Mouse (Mus musculus): Measurements from ENCODE around the gene Prdx1. TPM values are rescaled to one million over a fixed set of nuclear protein-coding genes. Genes with fewer than 3 reads are reported as not detected.

The Prdx1 gene
- polyA plus RNA-seq, 1 experiment = 971 TPM

DNA sequence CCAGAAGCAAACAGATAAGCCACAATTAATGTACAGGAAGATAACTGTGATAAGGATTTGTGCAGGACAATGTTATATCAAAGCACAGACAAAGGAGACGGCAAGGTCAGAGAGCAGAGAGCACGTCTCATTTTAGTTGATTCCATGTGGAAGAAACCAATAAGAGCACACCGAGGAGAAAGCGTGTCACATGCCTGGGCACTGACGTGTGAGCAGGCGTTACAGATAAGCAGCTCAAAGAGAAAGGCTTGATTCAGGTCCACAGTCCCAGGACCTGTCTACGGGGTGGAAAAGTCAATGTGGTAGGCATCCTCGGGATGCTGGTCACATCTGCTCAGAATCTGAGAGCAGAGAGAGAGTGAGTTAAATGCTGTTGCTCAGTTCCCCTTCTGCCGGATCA lies 45.7 kb downstream of the Prdx1 start:
- H3K27ac ChIP-seq (replicated peaks; ENCODE audit: low read depth, low read length) = no peak overlapping the region
- H3K4me3 ChIP-seq (ENCODE audit: insufficient read depth, low read depth, low read length) = no peak overlapping the region
- no peaks in the 10 kb centered on the region for H3K4me1 ChIP-seq (ENCODE audit: control insufficient read depth, insufficient read depth, insufficient read length, low read length)

DNA sequence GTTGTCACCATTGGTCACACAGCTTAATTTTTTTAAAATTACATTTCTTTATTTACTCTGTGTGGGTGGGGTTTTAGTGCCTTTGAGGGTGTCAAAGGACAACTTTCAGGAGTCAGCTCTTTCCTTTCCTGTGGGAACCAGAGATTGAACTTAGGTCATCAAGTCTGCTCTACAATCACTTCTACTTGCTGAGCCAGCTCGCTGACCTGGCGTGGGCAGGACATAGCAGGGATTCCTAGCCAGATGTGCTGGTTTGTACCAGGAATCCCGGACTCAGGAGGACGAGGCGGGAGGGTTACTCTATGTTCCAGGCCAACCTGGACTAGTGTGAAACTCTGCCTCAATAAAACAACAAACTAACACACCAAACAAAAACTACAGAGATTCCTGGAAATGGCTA lies 47.0 kb downstream of the Prdx1 start:
- Histone ChIP-seq H3K4me3 (ENCODE audit: insufficient read depth, low read depth, low read length) (no peak overlapping the region), H3K4me1 (ENCODE audit: control insufficient read depth, insufficient read depth, insufficient read length, low read length) (no peaks in the 10 kb centered on the region), H3K27ac (replicated peaks; ENCODE audit: low read depth, low read length) (no peak overlapping the region)

DNA sequence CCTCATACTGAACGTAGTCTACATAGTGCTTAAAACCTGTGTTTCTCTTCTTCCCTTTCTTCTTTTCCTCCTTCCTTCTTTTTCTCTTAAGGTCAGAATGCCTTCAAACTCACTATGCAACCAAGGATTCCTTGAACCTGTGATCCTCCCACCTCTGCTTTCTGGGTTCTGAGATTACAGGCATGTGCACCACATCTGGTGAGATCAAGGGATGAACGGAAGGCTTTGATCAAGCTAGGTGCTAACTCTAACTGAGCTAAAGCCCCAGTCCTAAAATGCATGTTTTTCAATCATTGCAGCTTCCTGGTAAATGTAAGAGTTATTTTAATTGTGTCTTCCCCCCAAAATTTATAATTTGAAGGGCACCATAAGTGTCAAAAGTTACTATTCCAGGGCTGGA lies 49.7 kb downstream of the Prdx1 start:
- Histone ChIP-seq H3K27ac (replicated peaks; ENCODE audit: low read depth, low read length) (no peak overlapping the region), H3K4me1 (ENCODE audit: control insufficient read depth, insufficient read depth, insufficient read length, low read length) (no peaks in the 10 kb centered on the region)

DNA sequence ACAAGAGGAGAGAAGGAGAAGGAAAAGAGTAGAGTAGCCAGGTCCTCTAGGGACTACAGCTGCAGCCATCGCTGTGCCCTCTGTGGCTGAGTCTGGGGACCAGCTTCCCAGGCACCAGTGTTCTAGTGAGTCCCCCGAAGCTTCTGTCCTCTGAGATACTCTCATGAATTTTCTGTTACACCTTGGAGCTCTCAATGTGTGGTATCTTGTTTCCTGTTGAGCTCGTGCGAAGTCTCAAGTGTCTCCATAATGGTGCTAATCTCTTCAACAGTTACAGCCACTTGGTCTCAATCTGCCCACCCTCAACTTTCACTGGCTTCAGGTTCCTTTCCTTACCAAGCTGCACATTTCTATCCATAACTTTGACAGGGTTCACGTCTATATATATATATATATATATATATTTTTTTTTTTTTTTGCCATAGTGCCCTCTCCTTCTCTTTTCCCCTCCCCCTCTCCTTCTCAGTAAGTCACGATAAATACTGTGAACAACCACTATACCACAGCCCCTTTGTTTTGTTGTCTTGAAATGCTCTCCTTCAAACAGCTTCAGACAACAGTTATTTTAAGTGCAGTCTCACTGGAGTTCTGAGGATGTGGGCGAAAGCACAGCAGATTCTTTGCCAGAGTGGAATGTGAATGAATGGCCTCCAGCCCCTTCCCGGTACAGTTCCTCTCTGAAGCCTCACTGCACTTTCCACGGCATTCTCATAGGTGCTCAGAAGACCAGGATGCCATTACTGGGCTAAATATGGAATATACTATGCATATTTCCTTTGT lies 53.8 kb downstream of the Prdx1 start:
- no peak overlapping the region for H3K27ac ChIP-seq (replicated peaks; ENCODE audit: low read depth, low read length)
- H3K4me3 ChIP-seq (ENCODE audit: insufficient read depth, low read depth, low read length) = no peak overlapping the region
- no peaks in the 10 kb centered on the region for H3K4me1 ChIP-seq (ENCODE audit: control insufficient read depth, insufficient read depth, insufficient read length, low read length)

More for the DNA sequence above, 49.7 kb downstream of the Prdx1 start:
- H3K4me3 ChIP-seq (ENCODE audit: insufficient read depth, low read depth, low read length) = no peak overlapping the region

DNA sequence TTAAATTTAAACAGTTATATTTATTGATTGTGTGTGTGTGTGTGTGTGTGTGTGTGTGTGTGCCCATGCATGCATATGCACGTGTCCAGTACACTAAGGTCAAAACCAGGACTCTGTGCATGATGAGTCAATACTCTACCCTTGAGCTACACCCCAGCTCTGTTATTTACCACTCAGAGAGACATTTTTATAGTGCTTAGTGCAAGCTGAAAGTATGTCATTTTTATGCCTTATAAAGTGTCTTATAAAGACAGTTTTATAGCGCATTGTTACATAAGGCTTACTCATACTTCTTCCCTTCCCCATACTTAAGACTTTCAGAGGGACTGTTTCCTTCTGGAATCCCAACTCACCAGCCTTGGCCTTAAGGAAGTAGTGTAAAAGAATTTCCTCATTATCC lies 64.4 kb downstream of the Prdx1 start:
- Histone ChIP-seq H3K4me1 (ENCODE audit: control insufficient read depth, insufficient read depth, insufficient read length, low read length) (no peaks in the 10 kb centered on the region), H3K4me3 (ENCODE audit: insufficient read depth, low read depth, low read length) (no peak overlapping the region), H3K27ac (replicated peaks; ENCODE audit: low read depth, low read length) (no peak overlapping the region)

Other genes with a start within 250 kb of the Prdx1 start
- gene Mast2, start 221.4 kb upstream of the Prdx1 start, polyA plus RNA-seq (2012; ENCODE audit: insufficient read depth, insufficient read length, missing spikeins) = 10.7 and 11.4 TPM in 2 replicates
- gene Ipp, start 178.0 kb upstream of the Prdx1 start, polyA plus RNA-seq (2012; ENCODE audit: insufficient read depth, insufficient read length, missing spikeins) = 7.8 and 8.1 TPM in 2 replicates
- gene Tmem69, start 129.6 kb upstream of the Prdx1 start, polyA plus RNA-seq (2012; ENCODE audit: insufficient read depth, insufficient read length, missing spikeins) = 51.5 and 53.6 TPM in 2 replicates
- 47.5 and 53.5 TPM in 2 replicates for gene Gpbp1l1, start 127.9 kb upstream of the Prdx1 start, polyA plus RNA-seq (2012; ENCODE audit: insufficient read depth, insufficient read length, missing spikeins)
- 2.7 and 4.5 TPM in 2 replicates for gene Ccdc17, start 88.9 kb upstream of the Prdx1 start, polyA plus RNA-seq (2012; ENCODE audit: insufficient read depth, insufficient read length, missing spikeins)
- 7.7 and 12.5 TPM in 2 replicates for gene Nasp, start 57.6 kb upstream of the Prdx1 start, polyA plus RNA-seq (2012; ENCODE audit: insufficient read depth, insufficient read length, missing spikeins)
- 444 and 532 TPM in 2 replicates for gene Akr1a1, start 33.9 kb upstream of the Prdx1 start, polyA plus RNA-seq (2012; ENCODE audit: insufficient read depth, insufficient read length, missing spikeins)
- 49.4 and 64.1 TPM in 2 replicates for gene Mmachc, start 22.9 kb downstream of the Prdx1 start, polyA plus RNA-seq (2012; ENCODE audit: insufficient read depth, insufficient read length, missing spikeins)
- 12.1 and 12.3 TPM in 2 replicates for gene Ccdc163, start 23.0 kb downstream of the Prdx1 start, polyA plus RNA-seq (2012; ENCODE audit: insufficient read depth, insufficient read length, missing spikeins)
- 1.7 and 6.7 TPM in 2 replicates for gene Tesk2, start 35.4 kb downstream of the Prdx1 start, polyA plus RNA-seq (2012; ENCODE audit: insufficient read depth, insufficient read length, missing spikeins)
- gene Toe1, start 122.1 kb downstream of the Prdx1 start, polyA plus RNA-seq (2012; ENCODE audit: insufficient read depth, insufficient read length, missing spikeins) = 6.0 and 7.8 TPM in 2 replicates
- gene Mutyh, start 122.2 kb downstream of the Prdx1 start, polyA plus RNA-seq (2012; ENCODE audit: insufficient read depth, insufficient read length, missing spikeins) = 3.3 and 3.6 TPM in 2 replicates
- 6.5 and 10.3 TPM in 2 replicates for gene Hpdl, start 136.2 kb downstream of the Prdx1 start, polyA plus RNA-seq (2012; ENCODE audit: insufficient read depth, insufficient read length, missing spikeins)
- gene Zswim5, start 191.8 kb downstream of the Prdx1 start, polyA plus RNA-seq (2012; ENCODE audit: insufficient read depth, insufficient read length, missing spikeins) = 0.79 and 1.2 TPM in 2 replicates